Mouse (Mus musculus) intestine, postnatal 0 days (tissue): ENCODE data around the gene Pik3r5. TPM values are rescaled to one million over a fixed set of nuclear protein-coding genes. Genes with fewer than 3 reads are reported as not detected.

ENCODE experiments used
- ATAC-seq: fragments of 200-750 bp; cut with Nextera tagmentation; 2 replicates; pipeline ENCODE4 v1.8.0; 2017; ENCODE audit warnings: mild to moderate bottlenecking, moderate TSS enrichment, moderate library complexity
- H3K27ac ChIP-seq: fragments of 300-500 bp; sonication (generic); 2 replicates; pipeline ENCODE4 v1.5.1; 2014; ENCODE audit warnings: mild to moderate bottlenecking, low read depth, low read length, moderate library complexity
- H3K27me3 ChIP-seq: fragments of 300-500 bp; sonication (generic); replicated peaks from 2 replicates; pipeline ENCODE4 v1.6.1; 2014; ENCODE audit warnings: low read length, mixed read lengths; ENCODE audit not compliant: control insufficient read depth, insufficient read depth
- H3K36me3 ChIP-seq: fragments of 300-500 bp; sonication (generic); 2 replicates; pipeline ENCODE4 v1.6.1; 2014; ENCODE audit warnings: mild to moderate bottlenecking, moderate library complexity; ENCODE audit not compliant: control insufficient read depth, insufficient read depth
- H3K4me1 ChIP-seq: fragments of 300-500 bp; sonication (generic); replicated peaks from 2 replicates; pipeline ENCODE4 v1.6.1; 2014; ENCODE audit warnings: antibody characterized with exemption, low read length, mixed read lengths; ENCODE audit not compliant: control insufficient read depth, insufficient read depth
- H3K4me2 ChIP-seq: fragments of 300-500 bp; sonication (generic); replicated peaks from 2 replicates; pipeline ENCODE4 v1.6.1; 2014; ENCODE audit warnings: low read depth, mild to moderate bottlenecking, moderate library complexity
- H3K4me3 ChIP-seq: fragments of 300-500 bp; sonication (generic); 2 replicates; pipeline ENCODE4 v1.5.1; 2014; ENCODE audit warnings: low read depth, low read length
- H3K9ac ChIP-seq: fragments of 300-500 bp; sonication (generic); 2 replicates; pipeline ENCODE4 v1.6.1; 2014; ENCODE audit warnings: mild to moderate bottlenecking, low read depth, low read length
- H3K9me3 ChIP-seq: fragments of 300-500 bp; sonication (generic); 2 replicates; pipeline ENCODE4 v1.6.1; 2016; ENCODE audit warnings: mixed run types; ENCODE audit not compliant: control insufficient read depth
- CTCF ChIP-seq: sonication (generic); IDR thresholded peaks from 2 replicates; pipeline ENCODE4 v1.5.1; 2016; ENCODE audit warnings: low read depth, mild to moderate bottlenecking, control low read depth, antibody characterized with exemption, moderate library complexity
- WGBS: fragments of 180-500 bp; shearing (Covaris S2); extraction: QIAGEN DNeasy Blood & Tissue Kit; methylation state at CpG from one replicate; pipeline ENCODE4 v1.1.7; 2014; 5-methylcytosine and 5-hydroxymethylcytosine counted together
- polyA plus RNA-seq: library from polyadenylated mRNA; unstranded; fragments of >200 nt; fragmentation: Nextera tagmentation; extraction: Ambion mirVana; gene quantifications from 2 replicates; pipeline ENCODE4 v1.2.1, GENCODE M21; 2015

Pik3r5 gene
- polyA plus RNA-seq, 1 experiment from 2014 or later: 0.35 TPM

DNA sequence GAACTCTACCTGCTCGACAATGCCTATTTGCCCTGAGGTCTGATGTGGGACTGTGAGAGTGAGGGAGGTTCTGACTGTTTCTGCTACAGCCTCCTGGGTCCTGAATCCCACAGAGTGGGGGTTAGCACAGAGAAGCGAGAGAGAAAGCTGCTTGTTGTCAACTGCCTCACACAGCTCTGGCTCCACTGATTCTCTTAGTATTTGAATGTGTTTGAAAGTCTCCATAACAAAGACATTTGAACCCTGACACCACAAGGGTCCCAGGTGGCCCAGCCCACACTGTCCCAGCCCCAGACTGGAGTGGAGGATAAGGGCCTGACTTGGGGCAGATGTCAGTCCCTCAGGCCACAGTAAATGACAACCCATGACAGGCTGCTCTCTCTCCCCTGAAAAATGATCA is 57.3 kb downstream of the Pik3r5 start:
- H3K4me2 ChIP-seq: no peak overlapping the region
- 67% methylated on average over 2 of the region's 2 CpGs for WGBS
- no peak for ATAC-seq
- no peaks in the 10 kb centered on the region for H3K36me3 ChIP-seq
- no peak overlapping the region for H3K9ac ChIP-seq
- no peak for TF ChIP-seq CTCF
- H3K27ac ChIP-seq: no peak overlapping the region
- H3K27me3 ChIP-seq: no peaks in the 10 kb centered on the region
- no peaks in the 10 kb centered on the region for H3K9me3 ChIP-seq
- H3K4me3 ChIP-seq: no peak overlapping the region
- no peaks in the 10 kb centered on the region for H3K4me1 ChIP-seq

GRCm38 (mm10) chr11:68492592-68492991 is 60.7 kb downstream of the Pik3r5 start:
- H3K9me3 ChIP-seq: no peaks in the 10 kb centered on the region
- H3K36me3 ChIP-seq: no peaks in the 10 kb centered on the region
- 91% methylated on average over 11 of the region's 11 CpGs for WGBS
- H3K27me3 ChIP-seq: no peaks in the 10 kb centered on the region
- 0 out of 2 replicates have a peak, but pooled peaks cover 2% of the 10 kb centered on the region for H3K4me1 ChIP-seq
- H3K4me3 ChIP-seq: no peak overlapping the region
- H3K4me2 ChIP-seq: no peak overlapping the region
- no peak for ATAC-seq
- no peak for TF ChIP-seq CTCF
- no peak overlapping the region for H3K27ac ChIP-seq
- no peak overlapping the region for H3K9ac ChIP-seq

GRCm38 (mm10) chr11:68493760-68494159 is 61.8 kb downstream of the Pik3r5 start:
- H3K4me3 ChIP-seq: no peak overlapping the region
- H3K9ac ChIP-seq: no peak overlapping the region
- H3K27ac ChIP-seq: no peak overlapping the region
- H3K4me2 ChIP-seq: no peak overlapping the region
- no peaks in the 10 kb centered on the region for H3K27me3 ChIP-seq
- no peaks in the 10 kb centered on the region for H3K36me3 ChIP-seq
- no peaks in the 10 kb centered on the region for H3K9me3 ChIP-seq
- 57% methylated on average over 5 of the region's 5 CpGs for WGBS
- ATAC-seq: no peak
- no peak for TF ChIP-seq CTCF
- H3K4me1 ChIP-seq: 0 out of 2 replicates have a peak, but pooled peaks cover 2% of the 10 kb centered on the region

GRCm38 (mm10) chr11:68497081-68497480 is 65.2 kb downstream of the Pik3r5 start:
- Histone ChIP-seq H3K9me3 (no peaks in the 10 kb centered on the region), H3K9ac (no peak overlapping the region), H3K4me2 (no peak overlapping the region), H3K27me3 (no peaks in the 10 kb centered on the region), H3K36me3 (no peaks in the 10 kb centered on the region), H3K4me3 (no peak overlapping the region), H3K4me1 (0 out of 2 replicates have a peak, but pooled peaks cover 2% of the 10 kb centered on the region), H3K27ac (no peak overlapping the region)
- 50% methylated on average over 6 of the region's 6 CpGs for WGBS
- ATAC-seq: no peak
- TF ChIP-seq CTCF: 0 out of 2 replicates have a peak, but pooled peaks have one; percentile 2

GRCm38 (mm10) chr11:68498517-68498916 is 66.6 kb downstream of the Pik3r5 start:
- Histone ChIP-seq H3K4me1 (0 out of 2 replicates have a peak, but pooled peaks cover 2% of the 10 kb centered on the region), H3K4me3 (no peak overlapping the region), H3K27ac (no peak overlapping the region), H3K4me2 (no peak overlapping the region), H3K9ac (no peak overlapping the region), H3K27me3 (no peaks in the 10 kb centered on the region), H3K36me3 (no peaks in the 10 kb centered on the region), H3K9me3 (no peaks in the 10 kb centered on the region)
- WGBS: 86% methylated on average over 11 of the region's 11 CpGs
- TF ChIP-seq CTCF: no peak
- no peak for ATAC-seq

- ATAC-seq: no peak
- TF ChIP-seq CTCF: no peak
Observed at GRCm38 (mm10) chr11:68498999-68499699, 67.2 kb downstream of the Pik3r5 start.

More at GRCm38 (mm10) chr11:68498999-68499699, 67.2 kb downstream of the Pik3r5 start:
- H3K4me2 ChIP-seq: no peak overlapping the region
- 0 out of 2 replicates have a peak, but pooled peaks cover 2% of the 10 kb centered on the region for H3K4me1 ChIP-seq
- H3K27ac ChIP-seq: no peak overlapping the region
- H3K9me3 ChIP-seq: no peaks in the 10 kb centered on the region
- H3K27me3 ChIP-seq: no peaks in the 10 kb centered on the region
- no peaks in the 10 kb centered on the region for H3K36me3 ChIP-seq
- WGBS: 68% methylated on average over 8 of the region's 8 CpGs
- H3K9ac ChIP-seq: no peak overlapping the region
- H3K4me3 ChIP-seq: no peak overlapping the region
